Mouse (Mus musculus) heart, adult 18-20 months (tissue): Measurements from ENCODE around the gene Bcr. TPM values are rescaled to one million over a fixed set of nuclear protein-coding genes. Genes with fewer than 3 reads are reported as not detected.
A peak's percentile ranks its signal among the peaks of the same experiment; 100 is the strongest.
"Not testable (repeated sequence)": the region's sequence is repeated elsewhere in the genome, so short reads cannot be mapped to it uniquely, and the experiment has no call there.

Experiments
- DNase-seq, 2 experiments: peaks; one replicate each; pipeline ENCODE4 v3.0.0; 2021 to 2022; ENCODE audit warnings: mixed read lengths in 1 of 2
- long read RNA-seq, 2 experiments: library from polyadenylated mRNA; stranded (forward); transcript quantifications; one replicate each; pipeline ENCODE4 v2.0.0; 2021
- total RNA-seq, 2 experiments: library from RNA; stranded (reverse); gene quantifications; 2 replicates each; pipeline ENCODE4 v1.2.3; 2021

Bcr gene
- total RNA-seq, result 10 to 100 TPM in 1 of 2 experiments, 1 to 10 TPM in 1; 8.7 to 10.7 TPM
- long read RNA-seq, experiment 1, full-length matches to known transcripts, result 1 of 5 reads
- long read RNA-seq, experiment 1, partial matches to known transcripts, result 4 of 5 reads
- long read RNA-seq, experiment 1, other reads (novel, unspliced or antisense), result 0 of 5 reads
- long read RNA-seq, experiment 2, partial matches to known transcripts, result 0 of 1 reads
- long read RNA-seq, experiment 2, other reads (novel, unspliced or antisense), result 1 of 1 reads

GRCm38 (mm10) chr10:75060217-75060842 lies at the start of gene Bcr:
Gene Bcr, plus strand, starts transcription at chr10:75060592.
- DNase-seq, result peak; percentile 86 to 89

- DNase-seq, result no peak
Observed at GRCm38 (mm10) chr10:75010704-75011103, 49.7 kb upstream of the Bcr start.

DNA sequence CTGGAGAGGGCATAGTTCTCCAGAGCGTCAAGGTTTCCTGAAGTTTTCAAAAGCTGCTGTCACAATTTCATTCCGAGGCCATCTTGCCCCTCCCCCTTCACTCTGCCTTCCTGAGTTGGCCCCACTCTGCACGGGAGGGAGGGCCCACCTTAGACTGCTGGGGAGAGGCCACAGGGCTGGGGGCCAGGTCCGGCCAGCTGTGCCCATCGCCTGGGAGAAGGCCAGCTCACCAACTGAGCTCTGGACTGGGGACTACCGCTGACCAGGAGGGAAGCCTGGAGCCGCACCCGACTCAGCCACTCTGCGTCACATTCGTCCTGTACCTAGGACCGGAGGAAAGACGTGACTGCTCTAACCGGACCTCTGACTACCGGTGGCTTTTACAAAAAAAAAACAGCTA lies 44.9 kb upstream of the Bcr start:
- DNase-seq, result no peak

- DNase-seq, result no peak
Observed at GRCm38 (mm10) chr10:75016481-75016880, 43.9 kb upstream of the Bcr start.

GRCm38 (mm10) chr10:75020271-75020670 lies 40.1 kb upstream of the Bcr start:
- no peak for DNase-seq

DNA sequence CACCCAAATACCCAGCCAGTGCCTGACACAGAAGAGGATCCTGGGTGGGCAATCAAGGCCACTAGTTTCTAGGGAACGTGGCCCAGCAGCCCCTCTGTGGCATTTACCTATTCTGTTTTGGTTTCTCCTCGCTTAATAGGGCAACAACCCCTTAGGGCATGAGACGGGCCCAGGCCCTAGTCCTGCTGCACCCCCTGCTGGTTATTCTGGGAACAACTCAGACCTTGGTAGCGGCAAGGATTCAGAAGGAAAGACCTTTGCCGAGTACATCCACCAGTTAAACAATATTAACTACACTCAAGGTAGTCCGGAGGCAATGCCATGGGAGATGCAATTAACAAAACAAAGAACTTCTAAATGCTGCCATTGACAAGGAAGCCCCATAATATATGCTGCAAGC lies 39.3 kb upstream of the Bcr start:
- DNase-seq, result peak; percentile 43 to 85

GRCm38 (mm10) chr10:75026491-75026890 lies 33.9 kb upstream of the Bcr start:
- DNase-seq, result no peak

DNA sequence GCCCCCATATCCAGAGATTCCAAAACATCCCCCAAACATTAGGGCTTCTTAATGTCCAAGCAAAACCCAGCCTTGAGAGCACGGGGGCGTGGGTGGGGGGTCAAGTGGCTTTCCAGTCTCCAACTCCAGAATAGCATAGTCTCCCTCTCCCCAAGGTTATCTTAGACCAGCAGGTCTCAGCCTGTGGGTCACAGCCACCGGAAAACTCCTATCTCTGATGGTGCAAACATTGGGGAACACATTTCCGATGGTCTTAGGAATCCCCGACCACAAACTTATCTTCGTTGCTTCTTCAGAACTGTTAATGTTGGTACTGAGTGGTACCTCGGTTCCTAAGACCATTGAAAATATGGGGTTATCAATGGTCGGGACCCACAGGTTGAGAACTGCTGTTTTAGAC lies 31.6 kb upstream of the Bcr start:
- DNase-seq, result no peak

DNA sequence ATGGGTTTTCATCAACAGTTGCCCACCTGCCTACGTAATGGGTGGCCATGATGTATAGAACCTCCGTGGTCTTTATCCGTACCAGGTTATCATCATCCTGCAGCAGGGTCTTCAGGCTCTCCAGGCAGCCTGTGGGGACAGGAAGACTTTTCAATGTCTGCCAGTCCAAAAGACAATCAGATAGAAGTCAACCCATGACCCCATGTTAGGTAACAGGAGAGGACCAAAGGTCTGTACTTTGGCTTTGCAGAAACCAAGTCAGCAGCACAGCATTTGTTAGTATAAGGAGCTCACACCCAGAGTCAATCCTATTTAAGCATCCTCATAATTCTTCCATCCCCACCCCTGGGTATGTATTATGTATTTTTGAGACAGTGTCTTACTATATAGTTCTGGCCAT lies 30.7 kb upstream of the Bcr start:
- DNase-seq, result no peak

- DNase-seq, result no peak
Observed at GRCm38 (mm10) chr10:75030234-75030633, 30.2 kb upstream of the Bcr start.

DNA sequence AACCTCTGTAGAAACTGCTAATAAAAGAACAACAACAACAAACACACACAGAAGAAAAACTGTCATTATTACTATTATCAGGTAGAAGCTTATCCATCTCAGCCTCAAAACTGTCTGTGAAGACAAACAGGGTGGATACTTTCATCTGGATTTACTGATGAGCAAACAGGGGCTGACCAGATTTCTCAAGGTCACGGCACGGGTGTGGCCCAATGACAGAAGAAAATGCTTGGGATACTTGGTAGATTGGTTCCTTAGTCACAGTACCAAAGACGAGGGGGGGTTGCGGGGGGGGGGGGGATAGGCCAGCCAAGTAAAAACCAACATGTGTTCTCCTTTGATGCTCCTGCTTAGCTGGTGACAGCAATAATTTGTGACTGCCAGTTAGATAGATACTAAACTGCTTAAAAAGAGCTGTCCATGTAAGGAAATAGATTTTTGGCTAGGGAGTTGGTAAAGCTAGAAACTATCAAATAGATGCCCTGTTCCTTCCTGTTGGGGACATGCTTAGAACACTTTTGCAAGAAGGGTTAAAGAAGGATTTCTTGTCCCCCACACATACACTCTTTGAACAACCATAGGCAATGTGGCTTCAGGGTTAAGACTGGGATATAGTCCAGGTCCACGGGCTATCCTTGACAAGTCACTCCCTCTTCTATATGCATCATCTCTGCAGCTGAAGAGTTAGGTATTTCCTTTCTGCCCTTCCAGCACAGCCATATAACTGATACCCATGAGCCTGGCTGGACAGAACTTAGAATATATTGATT lies 28.9 kb upstream of the Bcr start:
- no peak for DNase-seq

- peak; percentile 73 to 81 for DNase-seq
Observed at GRCm38 (mm10) chr10:75032395-75032794, 28.0 kb upstream of the Bcr start, which contains the start of gene Rsph14. Gene Rsph14, minus strand, starts transcription at chr10:75032586.

DNA sequence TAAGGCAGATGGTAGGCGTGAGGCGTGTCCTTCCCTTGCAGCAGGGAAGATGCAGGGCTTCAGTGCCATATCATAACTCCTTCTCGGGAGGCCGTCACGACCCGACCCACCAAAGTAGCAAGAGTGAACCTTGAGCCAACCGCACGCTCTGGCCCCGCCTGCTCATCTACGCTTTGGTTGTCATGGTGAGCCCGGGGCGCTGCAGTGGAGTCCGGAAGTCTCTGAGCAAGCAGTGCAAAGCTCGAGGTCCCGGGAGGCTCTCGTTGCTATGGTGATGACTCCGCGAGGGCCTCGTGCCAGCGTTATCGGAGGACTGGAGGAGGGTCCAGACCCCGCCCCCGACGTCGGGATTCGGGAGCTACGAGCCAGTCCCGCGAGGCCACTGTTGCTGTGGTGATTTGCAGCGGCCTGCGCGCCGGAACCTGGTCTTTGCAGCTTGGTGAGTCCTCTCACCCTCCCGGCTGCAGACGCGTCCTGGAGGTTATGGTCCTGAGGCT lies 23.5 kb upstream of the Bcr start, which contains the start of gene Rab36:
Rab36 (plus strand) TSS at position 176 of the 497 bp plus-strand sequence.
- peak; percentile 96 for DNase-seq

GRCm38 (mm10) chr10:75042060-75042459 lies 18.3 kb upstream of the Bcr start:
- DNase-seq, result not testable (repeated sequence)

GRCm38 (mm10) chr10:75044459-75044858 lies 15.9 kb upstream of the Bcr start:
- no peak for DNase-seq

DNA sequence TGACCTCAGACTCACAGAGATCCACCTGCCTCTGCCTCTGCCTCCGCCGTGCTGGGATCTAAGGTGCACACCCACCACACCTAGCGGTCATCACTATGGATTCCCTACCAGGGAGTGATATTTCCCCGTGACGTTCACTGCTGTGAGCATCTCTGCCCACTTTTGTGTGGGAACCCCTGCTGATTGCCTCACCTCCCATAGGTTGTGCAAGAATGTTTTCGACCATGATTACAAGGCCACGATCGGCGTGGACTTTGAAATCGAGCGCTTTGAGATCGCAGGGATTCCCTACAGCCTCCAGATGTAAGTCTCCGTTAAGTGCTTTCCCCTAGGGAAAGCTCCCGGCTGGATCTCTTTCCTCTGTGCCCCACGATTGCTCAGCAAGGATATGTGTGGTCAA lies 14.6 kb upstream of the Bcr start:
- no peak for DNase-seq

DNA sequence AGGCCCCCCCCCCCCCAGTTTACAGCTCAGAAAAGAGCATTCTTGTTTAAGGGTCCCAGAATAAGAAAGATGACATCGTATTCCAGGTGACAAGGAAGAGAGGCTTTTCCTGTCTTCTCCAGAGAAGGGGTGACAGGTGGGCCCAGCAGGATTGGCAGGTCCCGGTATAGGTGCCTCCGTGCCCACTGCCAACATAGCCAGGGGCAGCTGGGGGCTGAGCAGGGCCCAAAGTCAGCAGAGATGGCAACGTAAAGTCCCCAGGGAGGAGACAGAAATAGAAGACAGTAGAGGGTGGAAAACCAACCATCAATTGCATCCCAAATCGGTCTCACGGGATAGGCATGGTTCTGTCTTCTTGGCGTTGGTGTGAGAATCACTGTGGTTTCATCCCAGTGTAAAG lies 11.7 kb upstream of the Bcr start:
- DNase-seq, result no peak

GRCm38 (mm10) chr10:75051364-75052074 lies 8.9 kb upstream of the Bcr start:
- DNase-seq, result no peak

GRCm38 (mm10) chr10:75052902-75053301 lies 7.5 kb upstream of the Bcr start:
- DNase-seq, result no peak

GRCm38 (mm10) chr10:75053655-75054054 lies 6.7 kb upstream of the Bcr start:
- no peak for DNase-seq

DNA sequence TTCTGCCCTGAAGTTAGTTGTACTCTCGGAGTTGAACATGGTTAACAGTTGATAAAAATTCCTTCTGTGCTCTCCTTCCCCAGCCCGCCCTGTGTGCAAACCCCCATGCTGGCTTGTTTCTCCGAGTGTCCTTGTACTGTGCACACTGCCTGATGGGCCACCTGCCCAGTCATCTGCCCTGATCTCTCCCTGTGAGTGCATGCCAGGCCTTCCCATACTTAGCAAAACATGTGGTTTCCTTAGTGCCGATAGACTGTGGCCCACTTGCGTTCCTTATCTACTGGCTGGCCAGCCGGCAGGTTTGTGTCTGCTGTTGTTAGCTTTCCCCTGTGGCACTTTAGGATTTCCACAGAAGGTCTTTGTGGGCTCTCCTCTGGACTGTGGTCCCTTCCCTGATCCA lies 6.3 kb upstream of the Bcr start:
- peak; percentile 67 to 75 for DNase-seq

DNA sequence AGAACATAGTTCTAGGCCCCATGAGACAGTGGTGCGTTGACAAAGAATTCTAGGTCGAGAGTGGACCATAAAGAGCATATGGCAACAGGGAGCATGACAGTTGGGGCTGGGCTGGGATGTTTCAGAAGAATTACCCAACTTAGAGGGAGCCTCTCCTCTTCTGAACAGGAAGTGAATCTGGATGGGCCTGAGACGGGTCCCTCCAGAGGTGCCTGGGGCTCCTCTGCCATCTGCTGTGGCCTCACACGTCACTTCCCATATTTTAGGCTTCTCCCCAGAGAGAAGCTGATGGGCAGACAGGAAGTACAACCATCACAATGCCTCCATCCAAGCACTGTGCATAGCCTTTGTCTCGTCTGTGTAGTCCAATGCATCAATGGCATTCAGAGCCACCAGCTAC lies 4.7 kb upstream of the Bcr start:
- no peak for DNase-seq
